Mouse (Mus musculus): ENCODE measurements around the gene Omd.
"Not testable (repeated sequence)": the region's sequence is repeated elsewhere in the genome, so short reads cannot be mapped to it uniquely, and the experiment has no call there.

The Omd gene

DNA sequence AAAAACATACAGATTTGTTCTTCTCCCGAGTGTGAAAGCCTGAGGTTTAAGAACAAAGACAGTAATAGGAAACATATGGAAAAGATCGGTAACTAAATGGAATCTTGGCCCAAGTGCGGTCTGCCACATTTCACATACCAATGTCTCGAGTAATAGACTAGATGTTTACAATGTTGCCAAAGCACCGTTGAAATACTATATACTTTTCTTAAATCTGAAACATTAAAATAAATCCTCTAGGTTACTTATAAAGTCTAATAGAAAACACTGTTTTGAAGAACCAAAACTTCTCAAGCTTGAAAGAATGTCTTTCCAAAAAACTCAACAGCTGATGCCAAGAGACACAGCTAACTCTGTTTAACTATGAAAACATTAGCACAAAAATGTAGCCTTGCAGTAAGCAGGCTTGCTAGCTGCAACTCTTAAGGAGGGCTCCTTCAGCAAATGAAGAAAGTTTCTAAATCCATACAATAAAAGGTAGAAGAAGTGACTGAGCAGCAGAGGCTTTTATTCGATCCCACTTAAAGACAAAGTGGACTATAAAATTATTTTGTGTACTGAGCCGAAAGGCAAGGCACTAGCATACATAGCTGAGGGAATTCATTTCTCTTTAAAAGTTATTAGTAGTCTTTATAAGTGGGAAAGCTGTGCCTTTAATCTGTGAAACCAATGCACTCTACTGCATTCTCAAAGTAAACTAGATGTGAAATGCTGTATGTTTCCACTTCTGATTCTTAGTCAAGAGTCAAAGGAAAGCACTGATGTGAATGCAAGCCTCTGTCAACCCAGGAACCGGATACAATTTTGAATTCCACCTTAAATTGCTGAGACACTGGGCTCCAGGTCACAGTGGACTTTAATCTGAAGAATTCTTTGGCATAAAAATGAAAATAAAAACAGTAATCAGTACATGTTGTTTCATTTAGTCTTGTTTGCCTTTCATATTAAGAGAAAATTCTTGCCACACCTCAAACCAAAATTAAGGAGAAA lies at the start of gene Omd:
TSS of gene Omd (plus strand) at position 922 of the 990 bp plus-strand sequence.
- no peak for DNase-seq (ENCODE audit: low read depth)

DNA sequence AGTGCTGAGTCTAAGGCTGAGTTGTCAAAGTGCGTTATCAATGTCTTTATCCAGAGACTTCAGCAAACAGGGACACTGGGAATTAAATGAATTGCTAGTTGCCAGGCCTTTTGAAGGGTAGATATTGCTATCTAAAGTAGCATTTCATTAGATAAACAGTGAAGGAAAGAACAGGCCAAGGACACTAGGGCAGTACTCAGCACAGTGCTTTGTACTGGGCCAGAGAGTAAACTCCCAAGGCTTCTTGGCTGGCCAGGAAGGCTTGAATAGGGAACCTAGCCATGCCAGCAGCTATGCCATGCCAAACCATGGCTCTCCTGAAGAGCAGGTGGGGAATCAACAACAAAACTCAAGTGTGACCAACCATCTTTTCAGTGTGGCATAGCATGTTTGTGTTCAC lies 45.3 kb upstream of the Omd start:
- DNase-seq (ENCODE audit: low read depth) = no peak

DNA sequence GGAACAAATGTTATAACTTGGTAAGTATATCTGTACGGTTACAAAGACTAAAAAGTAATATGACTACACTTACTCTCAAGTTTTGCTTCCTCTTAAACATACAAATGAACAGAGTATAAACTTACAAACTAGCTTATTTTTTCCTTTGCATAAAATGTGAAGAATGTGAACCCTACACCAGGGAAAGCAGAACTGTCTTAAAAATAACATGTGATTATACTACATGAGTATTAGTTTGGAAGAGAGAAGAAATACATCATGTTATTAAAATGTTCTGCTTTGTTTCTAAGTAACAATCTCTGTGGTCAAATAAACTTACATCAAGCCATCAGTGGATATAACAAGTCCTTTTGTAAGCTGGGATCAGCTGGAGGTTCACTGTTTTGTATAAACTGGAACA lies 43.6 kb upstream of the Omd start:
- no peak for DNase-seq (ENCODE audit: low read depth)

DNA sequence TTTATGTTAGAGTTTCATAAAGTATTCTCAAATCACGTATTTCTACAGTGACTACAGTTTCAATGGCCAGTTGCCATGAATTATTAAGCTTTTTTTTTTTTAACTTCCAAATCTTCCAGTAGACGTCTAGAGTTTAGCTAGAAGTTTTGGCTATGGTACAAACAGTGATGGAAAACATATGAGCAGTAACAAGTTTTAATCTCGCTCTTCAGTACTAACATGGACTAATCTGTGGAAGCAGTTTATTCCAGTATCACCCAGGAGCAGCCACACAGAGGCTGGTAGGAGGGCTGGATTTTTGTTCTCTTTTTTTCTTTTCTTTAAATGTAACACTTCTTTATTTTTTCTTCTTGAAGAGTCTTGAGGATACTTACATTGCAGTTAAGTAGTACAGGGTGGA lies 38.0 kb upstream of the Omd start, which contains the start of gene Aspn:
TSS of gene Aspn (plus strand) at position 165 of the 400 bp plus-strand sequence.
- no peak for DNase-seq (ENCODE audit: low read depth)

- no peak for DNase-seq (ENCODE audit: low read depth)
These were observed 36.6 kb upstream of the Omd start for GRCm38 (mm10) chr13:49545646-49546045.

GRCm38 (mm10) chr13:49546517-49546916 lies 35.7 kb upstream of the Omd start:
- DNase-seq (ENCODE audit: low read depth) = no peak

GRCm38 (mm10) chr13:49547563-49548150 lies 34.6 kb upstream of the Omd start:
- DNase-seq (ENCODE audit: low read depth) = no peak

GRCm38 (mm10) chr13:49549616-49550015 lies 32.6 kb upstream of the Omd start:
- DNase-seq (ENCODE audit: low read depth) = no peak

DNA sequence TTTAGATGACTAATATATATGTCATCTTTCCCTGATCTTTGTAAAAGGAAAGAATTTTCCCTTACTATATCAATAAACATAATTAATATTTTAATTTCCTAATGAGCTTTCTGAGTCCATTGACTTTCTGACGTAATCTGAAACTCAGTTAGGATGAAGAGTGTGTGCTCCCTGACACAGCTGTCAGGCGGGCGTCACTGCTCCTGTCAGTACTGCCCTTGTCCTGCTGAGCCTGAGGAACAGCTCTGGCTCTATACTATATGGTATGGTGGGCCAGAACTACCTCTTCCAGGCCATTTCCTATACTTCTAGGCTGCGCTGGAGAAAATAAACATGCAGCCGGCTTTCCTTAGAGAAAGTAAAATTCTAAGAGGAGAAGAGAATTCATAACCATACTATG lies 27.7 kb upstream of the Omd start:
- no peak for DNase-seq (ENCODE audit: low read depth)

DNA sequence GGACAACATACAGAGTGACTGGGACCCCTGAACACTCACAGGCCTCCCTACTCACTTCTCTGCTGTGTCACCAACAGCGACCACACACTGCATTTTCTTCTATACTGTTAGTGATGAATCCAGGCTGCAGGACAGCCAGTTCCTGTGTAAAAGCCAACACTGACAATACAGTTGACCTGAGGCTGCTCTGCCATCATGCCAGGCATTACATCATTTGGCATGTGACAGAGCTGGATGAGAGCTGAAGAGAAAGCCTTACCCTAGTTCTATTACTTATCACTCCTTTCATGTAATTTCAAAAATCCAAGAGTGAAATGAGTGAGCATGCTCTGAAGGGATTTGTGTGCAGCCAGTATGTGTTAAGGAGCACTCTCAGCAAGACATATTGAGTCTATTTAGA lies 26.1 kb upstream of the Omd start:
- DNase-seq (ENCODE audit: low read depth) = no peak

DNA sequence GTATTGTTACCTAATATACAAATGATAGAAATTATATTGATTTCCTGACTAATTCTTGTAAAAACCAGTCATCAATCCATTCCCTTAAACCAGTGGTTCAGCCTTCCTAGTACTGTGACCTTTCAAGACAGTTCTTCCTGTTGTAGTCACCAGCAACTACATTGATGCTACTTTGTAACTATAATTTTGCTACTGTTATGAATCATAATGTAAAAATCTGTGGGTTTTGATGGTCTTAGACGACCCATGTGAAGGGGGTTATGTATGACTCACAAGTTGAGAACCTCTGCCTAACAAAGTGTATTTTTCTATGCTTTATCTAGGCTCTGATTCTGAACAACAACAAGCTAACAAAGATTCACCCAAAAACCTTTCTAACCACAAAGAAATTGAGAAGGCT lies 25.3 kb upstream of the Omd start:
- no peak for DNase-seq (ENCODE audit: low read depth)

- no peak for DNase-seq (ENCODE audit: low read depth)
These were observed 23.1 kb upstream of the Omd start for GRCm38 (mm10) chr13:49559185-49559584.

- peak; percentile 17 for DNase-seq (ENCODE audit: low read depth)
These were observed 21.4 kb upstream of the Omd start for GRCm38 (mm10) chr13:49560886-49561285.

DNA sequence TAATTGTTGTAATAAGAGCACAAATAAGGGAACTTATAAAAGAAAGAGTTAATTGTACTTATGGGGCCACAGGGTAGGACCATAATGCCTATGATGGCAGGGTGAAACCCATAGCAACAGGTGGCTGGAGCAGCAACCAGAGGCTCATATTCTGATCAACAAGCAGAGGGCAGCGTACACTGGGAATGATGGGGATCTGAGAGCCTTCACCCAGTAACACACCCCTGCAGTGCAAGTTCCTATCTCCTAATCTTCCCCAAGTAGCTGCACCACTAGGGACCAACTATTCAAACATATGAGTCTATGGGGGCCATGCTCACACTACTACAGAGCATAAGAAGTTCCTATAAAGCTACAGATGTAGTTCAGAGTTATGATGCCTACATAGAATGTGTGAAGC lies 17.9 kb upstream of the Omd start:
- no peak for DNase-seq (ENCODE audit: low read depth)

DNA sequence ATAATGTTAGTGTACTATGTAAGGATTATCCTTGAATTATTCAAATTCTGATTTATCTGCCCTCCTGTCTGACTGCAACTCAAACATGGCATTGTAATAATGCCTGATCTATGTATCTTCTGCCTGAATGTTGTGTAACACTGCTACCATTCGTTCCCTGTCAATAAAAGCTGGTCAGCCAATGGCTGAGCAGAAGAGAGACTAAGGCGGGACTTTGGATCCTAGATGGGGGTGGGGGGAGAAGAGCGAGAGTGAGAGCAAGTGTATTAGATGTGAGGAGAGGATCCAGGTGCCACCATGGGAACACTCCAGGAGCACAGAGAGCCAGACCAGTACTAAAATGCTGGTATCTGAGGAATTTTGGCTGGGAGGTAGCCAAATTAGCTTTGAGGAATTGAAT lies 11.9 kb upstream of the Omd start:
- no peak for DNase-seq (ENCODE audit: low read depth)

- DNase-seq (ENCODE audit: low read depth) = peak; percentile 25
These were observed 10.8 kb upstream of the Omd start for GRCm38 (mm10) chr13:49571418-49571817.

GRCm38 (mm10) chr13:49583859-49584258 lies 1.6 kb downstream of the Omd start:
- no peak for DNase-seq (ENCODE audit: low read depth)

DNA sequence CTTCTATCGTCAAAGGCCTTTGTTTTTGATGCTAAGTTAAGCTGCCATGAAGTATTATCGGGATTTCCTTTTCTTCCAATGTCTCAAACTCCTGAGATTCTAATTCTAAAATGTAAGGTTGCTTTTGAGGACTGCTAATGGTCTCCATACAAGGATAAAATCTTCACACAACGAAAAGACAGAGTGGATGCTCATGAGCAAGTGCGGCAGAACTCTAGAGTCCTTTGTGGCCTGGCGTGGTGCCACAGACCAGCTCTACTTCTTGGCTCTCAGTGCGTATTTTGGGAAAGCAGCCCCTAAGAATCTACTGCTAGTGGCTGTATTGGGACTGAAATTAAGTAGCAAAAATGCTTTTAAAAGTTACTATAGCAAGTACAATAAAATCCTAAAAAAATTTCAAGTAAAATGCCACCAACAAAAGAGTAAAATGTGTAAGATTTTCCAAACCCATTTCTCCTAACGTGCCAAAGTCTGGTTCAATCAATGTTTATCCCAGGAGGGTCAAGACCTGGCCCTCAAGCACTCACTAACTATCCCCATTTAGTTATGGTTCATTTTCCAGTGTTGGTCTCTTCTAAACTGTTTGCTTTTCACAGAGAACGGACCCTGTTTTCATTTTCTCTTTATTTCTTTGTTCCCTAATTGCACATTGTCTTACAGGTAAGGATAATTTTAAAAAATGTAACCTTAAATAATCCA lies 2.2 kb downstream of the Omd start:
- DNase-seq (ENCODE audit: low read depth) = no peak

DNA sequence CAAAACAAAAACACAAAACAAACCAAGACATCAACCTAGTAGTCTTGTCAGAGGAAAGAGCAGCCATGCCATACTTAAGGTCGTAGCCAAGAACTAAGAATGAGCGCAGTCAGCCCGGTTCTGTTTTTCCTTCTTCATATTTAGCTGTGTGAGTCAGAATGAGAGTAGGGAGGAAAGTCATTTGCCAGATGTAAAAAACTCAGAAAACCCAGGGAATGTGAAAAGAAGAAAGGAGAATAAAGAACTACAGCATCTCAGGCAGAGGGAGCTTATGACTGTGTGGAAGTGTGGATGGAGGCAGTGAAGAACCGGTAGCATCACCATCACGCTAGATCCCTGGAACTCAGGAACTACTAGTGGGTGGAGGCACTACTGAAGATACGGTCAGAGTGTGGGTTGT lies 3.8 kb downstream of the Omd start:
- DNase-seq (ENCODE audit: low read depth) = no peak

GRCm38 (mm10) chr13:49602541-49602940 lies 20.3 kb downstream of the Omd start:
- not testable (repeated sequence) for DNase-seq (ENCODE audit: low read depth)

- no peak for DNase-seq (ENCODE audit: low read depth)
These were observed 21.3 kb downstream of the Omd start for GRCm38 (mm10) chr13:49603603-49604002.

DNA sequence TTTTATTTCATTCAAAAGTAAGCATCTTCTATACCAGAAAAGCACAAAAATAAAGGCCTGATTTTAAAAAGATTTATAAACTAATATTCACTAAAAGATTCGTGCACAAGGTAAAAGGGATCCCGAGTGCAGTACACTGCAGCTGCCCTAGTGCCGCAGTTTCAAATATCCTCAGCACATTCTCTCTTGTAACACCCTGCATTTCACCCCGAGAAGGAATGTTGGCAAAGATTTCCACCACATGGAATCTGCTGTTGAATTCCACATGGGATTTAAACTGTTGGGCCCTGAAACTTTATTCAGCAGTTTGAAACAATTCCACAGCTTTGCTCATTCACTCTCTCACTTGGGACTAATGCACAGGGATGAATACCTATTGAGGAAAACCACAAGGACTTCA lies 25.5 kb downstream of the Omd start, which contains the start of gene Ogn:
TSS of gene Ogn (plus strand) at position 333 of the 400 bp plus-strand sequence.
- no peak for DNase-seq (ENCODE audit: low read depth)

All from c-Kit-positive CD71-negative TER-119-negative erythroid progenitor cells, embryonic 14.5 days (primary cell).